Mouse (Mus musculus) embryonic facial prominence, embryonic 13.5 days (tissue): ENCODE measurements at regions not wholly inside any gene's neighbourhood (a gene's known extent, or its start where the extent isn't known, plus 50 kb on each side); places are given as distances from the start of the nearest gene placed in this dataset.

Source experiments
- ATAC-seq: fragments of 200-750 bp; cut with Nextera tagmentation; 2 replicates; pipeline ENCODE4 v1.8.0; 2017; ENCODE audit warnings: low read depth; ENCODE audit not compliant: insufficient number of reproducible peaks, insufficient read depth, low FRiP score, low TSS enrichment
- H3K27ac ChIP-seq: fragments of 300-500 bp; sonication (generic); 2 replicates; pipeline ENCODE4 v1.5.1; 2015; ENCODE audit warnings: moderate library complexity, mild to moderate bottlenecking, inconsistent platforms
- H3K27me3 ChIP-seq: fragments of 300-500 bp; sonication (generic); 2 replicates; pipeline ENCODE4 v1.6.1; 2015; ENCODE audit warnings: mild to moderate bottlenecking, inconsistent platforms
- H3K36me3 ChIP-seq: fragments of 300-500 bp; sonication (generic); 2 replicates; pipeline ENCODE4 v1.6.1; 2015; ENCODE audit warnings: mild to moderate bottlenecking, inconsistent platforms
- H3K4me1 ChIP-seq: fragments of 300-500 bp; sonication (generic); 2 replicates; pipeline ENCODE4 v1.6.1; 2015; ENCODE audit warnings: inconsistent platforms
- H3K4me2 ChIP-seq: fragments of 300-500 bp; sonication (generic); 2 replicates; pipeline ENCODE4 v1.6.1; 2015; ENCODE audit warnings: moderate library complexity, mild to moderate bottlenecking, inconsistent platforms
- H3K4me3 ChIP-seq: fragments of 300-500 bp; sonication (generic); 2 replicates; pipeline ENCODE4 v1.5.1; 2015; ENCODE audit warnings: mild to moderate bottlenecking, inconsistent platforms
- H3K9ac ChIP-seq: fragments of 300-500 bp; sonication (generic); 2 replicates; pipeline ENCODE4 v1.6.1; 2015; ENCODE audit warnings: mild to moderate bottlenecking, inconsistent platforms
- H3K9me3 ChIP-seq: fragments of 300-500 bp; sonication (generic); 2 replicates; pipeline ENCODE4 v1.6.1; 2016; ENCODE audit warnings: inconsistent platforms
- WGBS: fragments of 180-500 bp; shearing (Covaris S2); methylation state at CpG from one replicate; pipeline ENCODE4 v1.1.7; 2015; ENCODE audit warnings: mixed read lengths; 5-methylcytosine and 5-hydroxymethylcytosine counted together

GRCm38 (mm10) chr4:93935692-93936091, 600.4 kb upstream of the Tusc1 start:
- no peak overlapping the region for H3K4me2 ChIP-seq
- H3K36me3 ChIP-seq: no peaks in the 10 kb centered on the region
- no peaks in the 10 kb centered on the region for H3K27me3 ChIP-seq
- no peaks in the 10 kb centered on the region for H3K9me3 ChIP-seq
- H3K4me3 ChIP-seq: no peak overlapping the region
- ATAC-seq: no peak
- no peaks in the 10 kb centered on the region for H3K4me1 ChIP-seq
- no peak overlapping the region for H3K9ac ChIP-seq
- no peak overlapping the region for H3K27ac ChIP-seq

GRCm38 (mm10) chr4:93927117-93927516, 591.8 kb upstream of the Tusc1 start:
- WGBS: 89% methylated on average over 7 of the region's 7 CpGs
- Histone ChIP-seq H3K4me3 (no peak overlapping the region), H3K36me3 (no peaks in the 10 kb centered on the region), H3K9ac (no peak overlapping the region), H3K4me1 (no peaks in the 10 kb centered on the region), H3K9me3 (no peaks in the 10 kb centered on the region), H3K4me2 (no peak overlapping the region), H3K27ac (no peak overlapping the region), H3K27me3 (no peaks in the 10 kb centered on the region)
- ATAC-seq: no peak

GRCm38 (mm10) chr4:93924402-93924801, 589.1 kb upstream of the Tusc1 start:
- no peak for ATAC-seq
- Histone ChIP-seq H3K4me1 (no peaks in the 10 kb centered on the region), H3K4me3 (no peak overlapping the region), H3K9me3 (no peaks in the 10 kb centered on the region), H3K36me3 (no peaks in the 10 kb centered on the region), H3K4me2 (no peak overlapping the region), H3K27ac (no peak overlapping the region), H3K9ac (no peak overlapping the region), H3K27me3 (no peaks in the 10 kb centered on the region)
- 85% methylated on average over 1 of the region's 1 CpGs for WGBS

- H3K4me3 ChIP-seq: no peak overlapping the region
- H3K9me3 ChIP-seq: no peaks in the 10 kb centered on the region
- no peaks in the 10 kb centered on the region for H3K27me3 ChIP-seq
- H3K36me3 ChIP-seq: no peaks in the 10 kb centered on the region
- H3K4me2 ChIP-seq: no peak overlapping the region
- no peak overlapping the region for H3K27ac ChIP-seq
- H3K4me1 ChIP-seq: no peaks in the 10 kb centered on the region
- 88% methylated on average over 11 of the region's 11 CpGs for WGBS
- H3K9ac ChIP-seq: no peak overlapping the region
- no peak for ATAC-seq
Observed at GRCm38 (mm10) chr4:93886631-93887030, 551.3 kb upstream of the Tusc1 start.

DNA sequence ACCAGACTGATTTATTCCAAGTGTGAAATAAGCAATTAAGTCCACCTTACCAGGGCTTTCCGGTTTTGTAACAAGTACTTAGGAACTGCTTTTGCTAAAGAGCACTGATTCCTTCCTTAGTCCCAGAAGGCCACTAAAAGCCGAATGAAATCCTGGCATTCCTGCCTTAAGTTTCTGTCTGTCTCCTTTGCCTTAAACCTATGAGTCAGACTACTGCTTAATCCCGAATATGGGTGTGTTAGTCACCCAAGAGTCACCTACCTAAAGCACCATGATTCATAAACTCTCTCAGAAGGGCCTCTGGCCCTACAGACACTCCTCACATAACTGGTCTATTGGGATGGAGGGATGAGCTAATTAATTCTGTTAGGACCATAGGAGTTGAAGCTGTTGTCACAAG, 546.0 kb upstream of the Tusc1 start:
- H3K4me3 ChIP-seq: no peak overlapping the region
- no peak for ATAC-seq
- WGBS: 73% methylated on average over 3 of the region's 3 CpGs
- no peaks in the 10 kb centered on the region for H3K36me3 ChIP-seq
- H3K9me3 ChIP-seq: no peaks in the 10 kb centered on the region
- no peaks in the 10 kb centered on the region for H3K27me3 ChIP-seq
- no peak overlapping the region for H3K27ac ChIP-seq
- no peaks in the 10 kb centered on the region for H3K4me1 ChIP-seq
- H3K4me2 ChIP-seq: no peak overlapping the region
- no peak overlapping the region for H3K9ac ChIP-seq

DNA sequence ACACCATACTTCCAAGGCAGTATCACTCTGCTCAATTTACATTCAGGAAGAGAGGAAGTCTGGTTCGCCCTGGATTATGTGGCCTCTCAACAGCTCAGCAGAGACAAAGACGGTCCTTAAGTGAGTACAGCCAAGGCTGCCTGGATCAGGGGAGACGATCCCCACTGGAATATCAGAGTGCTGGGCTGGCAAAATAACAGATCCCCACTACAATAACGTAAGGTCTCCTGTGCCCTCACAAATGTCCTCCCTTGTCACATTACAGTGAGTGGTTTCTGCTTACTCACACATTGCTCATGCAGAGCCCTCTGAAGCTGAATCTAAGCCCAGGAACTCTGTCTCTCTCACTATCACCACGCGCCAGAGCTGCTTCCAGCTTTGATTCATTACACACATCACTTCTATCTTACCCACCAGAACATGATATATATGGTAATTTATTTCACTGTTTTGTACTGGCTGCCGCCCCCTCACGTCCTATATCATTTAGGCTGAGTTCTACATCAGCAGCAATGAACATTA, 544.1 kb upstream of the Tusc1 start:
- no peaks in the 10 kb centered on the region for H3K36me3 ChIP-seq
- H3K9me3 ChIP-seq: no peaks in the 10 kb centered on the region
- no peak overlapping the region for H3K4me2 ChIP-seq
- no peak overlapping the region for H3K27ac ChIP-seq
- no peak for ATAC-seq
- no peak overlapping the region for H3K9ac ChIP-seq
- no peaks in the 10 kb centered on the region for H3K27me3 ChIP-seq
- 52% methylated on average over 8 of the region's 8 CpGs for WGBS
- no peak overlapping the region for H3K4me3 ChIP-seq
- no peaks in the 10 kb centered on the region for H3K4me1 ChIP-seq

- H3K4me1 ChIP-seq: no peaks in the 10 kb centered on the region
- no peak for ATAC-seq
- H3K27me3 ChIP-seq: no peaks in the 10 kb centered on the region
- no peaks in the 10 kb centered on the region for H3K36me3 ChIP-seq
- 31% methylated on average over 3 of the region's 3 CpGs for WGBS
- no peaks in the 10 kb centered on the region for H3K9me3 ChIP-seq
- no peak overlapping the region for H3K27ac ChIP-seq
- no peak overlapping the region for H3K9ac ChIP-seq
- H3K4me2 ChIP-seq: no peak overlapping the region
- H3K4me3 ChIP-seq: no peak overlapping the region
Observed at GRCm38 (mm10) chr4:93873271-93873670, 538.0 kb upstream of the Tusc1 start.

- no peak for ATAC-seq
- Histone ChIP-seq H3K27me3 (no peaks in the 10 kb centered on the region), H3K9ac (no peak overlapping the region), H3K27ac (no peak overlapping the region), H3K4me2 (no peak overlapping the region), H3K4me3 (no peak overlapping the region), H3K4me1 (no peaks in the 10 kb centered on the region), H3K36me3 (no peaks in the 10 kb centered on the region), H3K9me3 (no peaks in the 10 kb centered on the region)
- WGBS: 91% methylated on average over 3 of the region's 3 CpGs
Observed at GRCm38 (mm10) chr4:93853451-93853850, 518.1 kb upstream of the Tusc1 start.

DNA sequence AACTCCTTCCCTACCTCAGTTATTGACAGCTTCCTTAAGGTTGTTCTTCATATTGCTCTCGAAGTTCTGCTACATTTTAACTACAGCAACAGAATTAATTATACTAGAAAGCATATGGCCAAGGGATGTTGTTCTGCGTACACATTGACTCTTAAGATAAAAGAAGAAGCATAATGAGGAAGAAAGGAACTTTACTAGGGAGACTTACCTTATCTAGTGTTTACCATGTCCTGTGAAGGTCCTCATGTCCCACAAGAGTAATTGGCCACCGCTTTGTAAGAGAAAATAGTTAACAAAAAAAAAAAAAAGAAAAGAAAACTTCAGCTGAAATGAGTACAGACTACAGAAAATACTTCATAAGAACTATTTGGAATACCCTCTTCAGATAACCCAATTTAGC, 513.9 kb upstream of the Tusc1 start:
- H3K4me3 ChIP-seq: no peak overlapping the region
- no peak overlapping the region for H3K27ac ChIP-seq
- no peak overlapping the region for H3K4me2 ChIP-seq
- no peaks in the 10 kb centered on the region for H3K36me3 ChIP-seq
- no peak for ATAC-seq
- H3K9me3 ChIP-seq: no peaks in the 10 kb centered on the region
- no peak overlapping the region for H3K9ac ChIP-seq
- no peaks in the 10 kb centered on the region for H3K27me3 ChIP-seq
- no peaks in the 10 kb centered on the region for H3K4me1 ChIP-seq
- WGBS: 76% methylated on average over 3 of the region's 3 CpGs

DNA sequence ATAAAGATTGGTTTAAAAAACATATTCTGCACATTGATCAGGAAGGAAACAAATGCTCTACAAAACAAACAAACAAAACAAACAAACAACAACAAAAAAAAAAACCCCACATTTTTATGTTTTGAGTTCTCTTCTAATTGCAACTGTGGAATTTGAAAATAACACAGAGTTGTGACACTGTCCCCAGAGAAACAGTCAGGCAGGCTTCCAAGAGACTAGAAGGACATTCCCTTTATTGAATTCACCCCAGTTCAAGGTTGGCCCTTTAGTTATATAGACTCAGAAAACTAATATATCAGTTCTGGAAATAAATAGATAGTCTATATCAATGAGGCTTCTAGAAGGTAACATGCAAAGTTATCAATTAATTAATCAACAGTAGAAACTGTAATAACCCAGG, 495.4 kb upstream of the Tusc1 start:
- ATAC-seq: no peak
- Histone ChIP-seq H3K9ac (no peak overlapping the region), H3K36me3 (no peaks in the 10 kb centered on the region), H3K27ac (no peak overlapping the region), H3K4me1 (no peaks in the 10 kb centered on the region), H3K4me2 (no peak overlapping the region), H3K4me3 (no peak overlapping the region), H3K27me3 (no peaks in the 10 kb centered on the region), H3K9me3 (no peaks in the 10 kb centered on the region)

DNA sequence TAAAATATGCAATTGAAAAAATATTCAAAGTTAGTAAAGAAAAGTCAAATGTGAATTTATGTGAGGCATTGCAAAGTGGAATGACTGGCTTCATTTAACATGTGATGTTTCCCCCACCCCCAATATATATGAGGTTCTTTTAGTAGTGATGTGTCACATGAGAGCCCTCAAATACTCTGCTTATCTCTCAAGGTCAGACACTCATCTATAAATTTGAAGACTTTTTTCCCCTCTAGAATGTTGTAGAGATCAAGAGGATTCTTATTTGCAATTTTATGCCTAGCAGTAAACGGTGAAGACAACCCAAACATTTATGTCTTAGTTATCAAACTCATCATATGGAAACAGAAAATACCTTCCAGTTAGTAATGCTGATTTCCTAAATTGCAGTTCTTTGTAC, 457.8 kb upstream of the Tusc1 start:
- Histone ChIP-seq H3K27me3 (no peaks in the 10 kb centered on the region), H3K4me1 (no peaks in the 10 kb centered on the region), H3K9ac (no peak overlapping the region), H3K36me3 (no peaks in the 10 kb centered on the region), H3K4me2 (no peak overlapping the region), H3K27ac (no peak overlapping the region), H3K9me3 (no peaks in the 10 kb centered on the region), H3K4me3 (no peak overlapping the region)
- ATAC-seq: no peak
- 72% methylated on average over 1 of the region's 1 CpGs for WGBS

- Histone ChIP-seq H3K9me3 (no peaks in the 10 kb centered on the region), H3K4me3 (no peak overlapping the region), H3K4me1 (no peaks in the 10 kb centered on the region), H3K36me3 (no peaks in the 10 kb centered on the region), H3K27me3 (no peaks in the 10 kb centered on the region), H3K4me2 (no peak overlapping the region), H3K27ac (no peak overlapping the region), H3K9ac (no peak overlapping the region)
- no peak for ATAC-seq
- 78% methylated on average over 11 of the region's 11 CpGs for WGBS
Observed at GRCm38 (mm10) chr4:93790157-93790556, 454.8 kb upstream of the Tusc1 start.

DNA sequence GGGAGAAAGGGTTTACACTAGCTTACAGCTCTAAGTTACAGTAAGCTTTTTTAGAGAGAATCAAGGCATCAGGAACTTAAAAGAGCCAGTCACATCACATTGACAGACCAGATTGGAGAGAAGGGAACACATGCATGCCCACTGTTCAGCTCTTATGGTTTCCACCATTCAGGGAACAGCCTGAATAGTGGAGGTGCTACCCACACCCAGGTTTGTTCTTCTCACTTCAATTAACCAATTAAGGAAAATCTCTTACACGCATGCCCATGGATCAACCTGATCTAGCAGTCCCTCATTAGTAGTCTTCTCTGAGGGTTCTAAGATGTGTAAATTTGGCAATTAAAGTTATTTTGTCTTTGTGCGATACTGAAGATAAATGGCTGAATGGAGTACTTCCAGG, 419.2 kb upstream of the Tusc1 start:
- H3K9ac ChIP-seq: no peak overlapping the region
- H3K36me3 ChIP-seq: no peaks in the 10 kb centered on the region
- no peak overlapping the region for H3K27ac ChIP-seq
- no peaks in the 10 kb centered on the region for H3K9me3 ChIP-seq
- H3K27me3 ChIP-seq: no peaks in the 10 kb centered on the region
- no peak overlapping the region for H3K4me2 ChIP-seq
- no peak for ATAC-seq
- no peaks in the 10 kb centered on the region for H3K4me1 ChIP-seq
- whole genome bisulfite sequencing: 85% methylated on average over 2 of the region's 2 CpGs
- H3K4me3 ChIP-seq: no peak overlapping the region
